Mouse (Mus musculus) liver, adult 2 months (tissue): Measurements from ENCODE around the gene Kras. TPM values are rescaled to one million over a fixed set of nuclear protein-coding genes. Genes with fewer than 3 reads are reported as not detected.

Experiments used
- DNase-seq: peaks from one replicate; pipeline ENCODE4 v3.0.0-alpha.2; 2011; ENCODE audit warnings: low read depth, low spot score; ENCODE audit errors: extremely low read depth
- H3K27ac ChIP-seq: fragments of 200-500 bp; replicated peaks from 2 replicates; pipeline ENCODE4 v1.5.1; 2012; ENCODE audit warnings: low read depth, mild to moderate bottlenecking, control low read depth, inconsistent platforms, low read length; ENCODE audit not compliant: insufficient read depth
- H3K27me3 ChIP-seq: fragments of 200-500 bp; 2 replicates; pipeline ENCODE4 v1.6.1; 2012; ENCODE audit warnings: mild to moderate bottlenecking, moderate library complexity, low read length, inconsistent platforms; ENCODE audit not compliant: control insufficient read depth, insufficient read depth
- H3K36me3 ChIP-seq: fragments of 200-500 bp; 2 replicates; pipeline ENCODE4 v1.6.1; 2012; ENCODE audit warnings: low read length, inconsistent platforms; ENCODE audit not compliant: control insufficient read depth, insufficient read depth
- H3K4me1 ChIP-seq: fragments of 200-500 bp; 2 replicates; pipeline ENCODE4 v1.6.1; 2011; ENCODE audit warnings: low read length; ENCODE audit not compliant: control insufficient read depth, insufficient read depth
- H3K4me3 ChIP-seq: fragments of 200-500 bp; 2 replicates; pipeline ENCODE4 v1.5.1; 2011; ENCODE audit warnings: low read depth, mild to moderate bottlenecking, control low read depth, low read length, moderate library complexity; ENCODE audit not compliant: insufficient read depth
- H3K79me2 ChIP-seq: fragments of 200-500 bp; 2 replicates; pipeline ENCODE4 v1.6.1; 2012; ENCODE audit warnings: inconsistent platforms, mild to moderate bottlenecking, low read length, moderate library complexity; ENCODE audit not compliant: control insufficient read depth, insufficient read depth
- H3K9ac ChIP-seq: fragments of 200-500 bp; 2 replicates; pipeline ENCODE4 v1.6.1; 2012; ENCODE audit warnings: low read depth, mild to moderate bottlenecking, control low read depth, inconsistent platforms, low read length
- CTCF ChIP-seq: fragments of 200-500 bp; IDR thresholded peaks from 2 replicates; pipeline ENCODE4 v1.5.1; 2011; ENCODE audit warnings: low read depth, low read length, control low read depth
- POLR2A ChIP-seq: fragments of 200-500 bp; IDR thresholded peaks from 2 replicates; pipeline ENCODE4 v1.6.1; 2011; ENCODE audit warnings: low read length, control low read depth; ENCODE audit not compliant: insufficient read depth; ENCODE audit errors: extremely low read depth
- WGBS: fragments of 180-500 bp; shearing (Covaris S2); methylation state at CpG from one replicate; pipeline ENCODE4 v1.1.7; 2018; 5-methylcytosine and 5-hydroxymethylcytosine counted together
- polyA plus RNA-seq: library from polyadenylated mRNA; depleted of rRNA; stranded (reverse); fragments of >200 nt; gene quantifications from 2 replicates; pipeline ENCODE4 v1.2.3, GENCODE M21; 2012
- total RNA-seq: library from RNA; depleted of rRNA; stranded (reverse); fragments of >200 nt; gene quantifications from 2 replicates; pipeline ENCODE4 v1.2.3, GENCODE M21; 2014

The Kras gene
- total and polyA plus RNA-seq, 2 experiments: 8.4 to 9.9 TPM

DNA sequence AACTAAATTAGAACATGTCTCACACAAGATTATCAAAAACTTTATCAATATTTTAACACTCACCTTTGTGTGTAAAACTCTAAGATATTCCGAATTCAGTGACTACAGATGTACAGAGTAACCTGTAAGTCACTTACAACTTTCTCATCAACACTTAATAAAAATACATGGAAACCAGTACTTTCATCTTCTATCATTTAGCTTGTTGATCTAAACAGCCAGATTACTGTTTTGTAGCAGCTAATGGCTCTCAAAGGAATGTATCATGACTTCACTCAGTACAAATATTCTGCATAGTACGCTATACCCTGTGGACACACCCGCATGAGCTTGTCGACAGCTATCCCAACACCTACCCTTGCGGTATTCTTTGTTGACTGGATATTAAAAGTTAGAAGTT is 3.2 kb downstream of the Kras start:
- H3K79me2 ChIP-seq: peaks cover 12% of the 10 kb centered on the region; the same call in 1 of the 2 replicates
- peaks cover 2% of the 10 kb centered on the region; the same call in 1 of the 2 replicates for H3K36me3 ChIP-seq
- DNase-seq: no peak
- H3K9ac ChIP-seq: no peak overlapping the region
- TF ChIP-seq CTCF: no peak
- no peak for TF ChIP-seq POLR2A
- no peak overlapping the region for H3K27ac ChIP-seq
- 84% methylated on average over 5 of the region's 5 CpGs for whole genome bisulfite sequencing
- H3K4me3 ChIP-seq: no peak overlapping the region
- H3K4me1 ChIP-seq: peaks cover 10% of the 10 kb centered on the region
- H3K27me3 ChIP-seq: no peaks in the 10 kb centered on the region

DNA sequence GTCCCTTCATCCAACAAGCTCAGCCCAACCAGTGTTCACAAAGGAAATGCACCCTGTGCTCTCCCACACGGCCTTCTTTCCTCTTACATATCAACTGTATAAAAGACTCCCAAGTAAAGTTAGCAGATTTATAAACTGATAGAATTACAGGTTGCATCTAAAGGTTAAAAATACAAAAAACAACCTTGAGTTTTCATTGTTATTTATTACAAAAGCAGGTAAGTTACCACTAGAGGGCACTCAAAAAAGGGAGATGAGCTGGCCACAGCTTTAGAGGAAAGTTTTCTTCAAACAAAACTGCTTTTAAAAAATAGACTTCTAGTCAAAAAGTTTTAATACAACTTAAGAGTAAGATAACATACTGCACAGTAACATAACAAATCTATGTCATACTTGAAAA is 7.5 kb downstream of the Kras start:
- no peak overlapping the region for H3K27ac ChIP-seq
- whole genome bisulfite sequencing: 35% methylated on average over 1 of the region's 1 CpGs
- TF ChIP-seq CTCF (peak; percentile 40; the same call in 1 of the 2 replicates), POLR2A (no peak)
- no peak overlapping the region for H3K9ac ChIP-seq
- H3K4me1 ChIP-seq: no peaks in the 10 kb centered on the region
- no peak overlapping the region for H3K4me3 ChIP-seq
- no peaks in the 10 kb centered on the region for H3K27me3 ChIP-seq
- H3K36me3 ChIP-seq: peaks cover 5% of the 10 kb centered on the region; the same call in 1 of the 2 replicates
- DNase-seq: peak; percentile 46
- H3K79me2 ChIP-seq: peaks cover 16% of the 10 kb centered on the region; the same call in 1 of the 2 replicates

DNA sequence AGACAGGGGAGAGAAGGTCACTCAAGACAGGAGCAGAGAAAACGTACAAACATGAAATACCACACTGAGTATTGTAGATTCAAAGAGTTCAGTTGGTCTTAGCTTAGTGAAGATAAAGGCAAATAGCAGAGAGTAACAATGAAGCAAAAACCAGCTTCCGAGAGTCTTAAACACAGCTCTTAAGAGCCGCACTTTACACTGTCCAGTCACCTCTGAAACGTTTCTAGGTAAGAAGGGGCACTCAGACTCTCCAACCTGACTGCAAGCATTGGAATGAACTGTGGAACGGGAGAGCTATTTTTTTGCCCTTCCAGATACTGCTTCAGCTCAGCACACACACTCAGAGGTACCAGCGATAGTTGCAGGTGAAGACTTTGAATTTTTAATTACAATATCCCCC is 9.8 kb downstream of the Kras start:
- TF ChIP-seq POLR2A (no peak), CTCF (no peak)
- Histone ChIP-seq H3K27ac (no peak overlapping the region), H3K4me3 (no peak overlapping the region), H3K9ac (no peak overlapping the region), H3K27me3 (no peaks in the 10 kb centered on the region), H3K4me1 (peaks cover 3% of the 10 kb centered on the region; the same call in 1 of the 2 replicates), H3K79me2 (peaks cover 14% of the 10 kb centered on the region; the same call in 1 of the 2 replicates), H3K36me3 (peaks cover 5% of the 10 kb centered on the region)
- no peak for DNase-seq
- WGBS: 82% methylated on average over 6 of the region's 6 CpGs

DNA sequence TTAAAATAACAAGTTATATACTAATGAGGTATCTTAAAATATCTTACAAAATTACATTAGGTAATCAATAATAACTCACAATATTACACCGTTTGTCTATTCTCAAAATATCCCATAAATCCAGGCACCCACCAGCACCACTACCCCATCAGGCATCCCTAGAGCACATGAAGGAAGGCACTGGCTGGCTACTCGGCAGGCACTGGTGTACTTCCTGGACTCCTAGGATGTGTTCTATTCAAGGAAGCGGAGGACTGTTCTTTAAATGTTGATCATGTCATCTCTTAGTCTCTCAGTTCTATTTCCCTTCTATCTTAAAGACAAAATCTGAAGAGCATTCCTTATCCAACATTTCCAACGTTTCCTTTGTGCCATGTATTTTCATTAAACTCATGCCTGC is 12.9 kb downstream of the Kras start:
- Histone ChIP-seq H3K36me3 (peaks cover 10% of the 10 kb centered on the region), H3K27ac (no peak overlapping the region)
- whole genome bisulfite sequencing: 72% methylated on average over 4 of the region's 4 CpGs

DNA sequence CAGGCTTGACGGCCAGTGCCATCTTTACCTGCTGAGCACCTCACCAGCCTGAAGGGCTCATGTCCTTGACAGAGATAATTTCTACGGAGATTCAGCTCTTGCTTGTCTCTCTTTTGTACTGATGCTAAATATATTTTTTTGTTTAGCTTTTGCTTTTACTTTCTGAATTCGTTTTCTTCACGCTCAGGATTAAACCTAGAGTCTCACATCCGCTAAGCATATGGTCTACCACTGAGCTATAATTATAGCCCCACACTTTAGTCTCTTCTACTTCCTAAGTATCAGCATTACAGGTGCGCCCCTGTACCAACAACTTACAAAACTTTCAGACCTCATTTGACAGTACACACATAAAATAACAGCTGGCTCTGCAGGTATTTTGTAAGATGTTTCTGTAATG is 14.7 kb downstream of the Kras start:
- no peak overlapping the region for H3K27ac ChIP-seq
- no peak overlapping the region for H3K4me3 ChIP-seq
- H3K27me3 ChIP-seq: no peaks in the 10 kb centered on the region
- H3K36me3 ChIP-seq: peaks cover 13% of the 10 kb centered on the region
- no peak for TF ChIP-seq POLR2A
- TF ChIP-seq CTCF: no peak
- DNase-seq: no peak
- H3K79me2 ChIP-seq: peaks cover 5% of the 10 kb centered on the region; the same call in 1 of the 2 replicates
- 83% methylated on average over 6 of the region's 6 CpGs for WGBS
- H3K9ac ChIP-seq: no peak overlapping the region
- peaks cover 3% of the 10 kb centered on the region; the same call in 1 of the 2 replicates for H3K4me1 ChIP-seq

More for the DNA sequence above, 12.9 kb downstream of the Kras start:
- Histone ChIP-seq H3K79me2 (peaks cover 10% of the 10 kb centered on the region; the same call in 1 of the 2 replicates), H3K4me1 (peaks cover 3% of the 10 kb centered on the region; the same call in 1 of the 2 replicates), H3K9ac (no peak overlapping the region), H3K27me3 (no peaks in the 10 kb centered on the region), H3K4me3 (no peak overlapping the region)
- no peak for DNase-seq
- TF ChIP-seq POLR2A: no peak
- no peak for TF ChIP-seq CTCF

DNA sequence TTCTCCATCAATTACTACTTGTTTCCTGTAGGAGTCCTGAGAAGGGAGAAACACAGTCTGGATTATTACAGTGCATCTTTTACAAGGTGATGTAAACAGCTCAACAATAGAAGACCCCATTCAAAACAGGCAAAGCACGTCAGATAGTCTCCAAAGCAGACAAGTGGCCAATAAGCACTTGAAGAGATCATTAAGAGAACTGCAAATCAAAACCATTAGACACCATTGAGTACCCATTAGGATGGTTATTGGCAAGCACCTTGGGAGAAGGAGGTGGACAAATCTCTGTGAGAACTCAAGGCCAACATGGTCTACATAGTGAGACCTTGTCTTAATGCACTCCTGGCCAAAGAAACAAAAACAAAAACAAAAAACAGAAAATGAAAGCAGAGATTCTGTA is 15.6 kb downstream of the Kras start:
- 93% methylated on average over 1 of the region's 1 CpGs for whole genome bisulfite sequencing
- H3K36me3 ChIP-seq: peaks cover 12% of the 10 kb centered on the region
- TF ChIP-seq POLR2A: no peak
- no peak for TF ChIP-seq CTCF
- H3K4me3 ChIP-seq: no peak overlapping the region
- no peak for DNase-seq
- no peak overlapping the region for H3K9ac ChIP-seq
- no peaks in the 10 kb centered on the region for H3K27me3 ChIP-seq
- H3K4me1 ChIP-seq: peaks cover 3% of the 10 kb centered on the region; the same call in 1 of the 2 replicates
- H3K79me2 ChIP-seq: peaks cover 3% of the 10 kb centered on the region; the same call in 1 of the 2 replicates
- no peak overlapping the region for H3K27ac ChIP-seq
